Mouse (Mus musculus): ENCODE results near the gene Magi2.

Magi2 gene

DNA sequence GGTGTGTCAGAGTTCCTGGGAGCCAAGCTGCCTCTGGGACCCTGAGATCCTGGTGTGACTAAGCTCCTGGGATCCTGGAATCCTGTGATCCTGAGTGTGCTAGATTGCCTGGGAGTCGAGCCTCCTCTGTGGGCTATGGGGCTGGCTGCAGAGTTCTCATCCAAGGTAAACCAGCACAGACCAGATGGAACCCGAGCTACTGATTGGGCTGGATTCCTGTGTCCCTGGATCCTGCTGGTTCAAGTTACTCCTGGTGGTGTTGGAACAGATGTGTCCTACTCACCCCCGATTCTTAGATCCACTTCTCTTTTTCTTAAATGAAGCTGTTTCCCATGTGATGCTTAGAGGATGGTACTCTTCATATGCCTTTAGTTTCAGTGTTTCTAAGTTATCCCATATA lies 1371.4 kb downstream of the Magi2 start:
- CTCF ChIA-PET = interaction anchor here in 2 of 4 experiments (0.5 to 0.6 kb wide), 2 partner anchors 52 to 282 kb away, joined by 3 to 9 read pairs; no protein-coding TSS in a partner anchor
- POLR2A ChIA-PET = interaction anchor here in 2 of 4 experiments (0.6 to 0.7 kb wide), 2 partner anchors 30 to 151 kb away, joined by 3 read pairs; no protein-coding TSS in a partner anchor

DNA sequence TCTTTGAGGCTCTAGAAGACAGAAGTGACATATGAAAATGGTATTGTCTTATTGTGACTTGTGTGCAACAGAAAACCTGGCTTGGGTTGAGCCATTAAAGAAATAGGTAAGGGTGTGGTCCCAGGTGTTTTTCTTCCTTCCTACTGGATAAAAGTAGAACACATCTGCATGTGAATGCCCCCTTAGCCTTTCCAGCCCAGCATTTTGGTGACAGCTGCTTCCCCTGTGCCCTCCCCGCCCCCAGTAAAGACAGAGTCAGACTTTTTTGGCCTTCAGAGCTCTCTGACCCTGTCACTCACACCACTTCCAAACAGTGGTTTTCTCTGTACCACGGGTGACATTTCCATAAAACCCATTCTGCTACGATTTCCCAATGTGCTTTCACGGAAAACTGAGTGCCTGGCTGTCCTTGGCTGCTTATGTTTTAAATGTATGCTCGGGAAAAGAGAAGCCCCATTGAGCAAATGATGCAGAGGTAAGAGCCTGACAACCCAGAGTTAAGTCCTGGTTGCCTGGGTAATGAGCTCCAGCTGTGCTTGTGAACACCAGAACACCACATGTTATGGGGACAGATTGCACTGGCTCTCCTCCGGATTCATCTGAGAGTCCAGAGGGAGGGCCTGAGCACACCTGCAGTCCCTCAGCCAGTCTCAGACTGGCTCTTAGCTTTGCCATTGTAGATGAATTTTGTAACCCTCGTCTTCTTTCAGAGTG lies 1377.1 kb downstream of the Magi2 start:
- POLR2A ChIA-PET = interaction anchor here in 2 of 4 experiments (0.6 to 2.3 kb wide), 8 partner anchors 20 to 348 kb away, joined by 3 to 5 read pairs (median 3); no protein-coding TSS in a partner anchor
- CTCF ChIA-PET = no interaction called here

DNA sequence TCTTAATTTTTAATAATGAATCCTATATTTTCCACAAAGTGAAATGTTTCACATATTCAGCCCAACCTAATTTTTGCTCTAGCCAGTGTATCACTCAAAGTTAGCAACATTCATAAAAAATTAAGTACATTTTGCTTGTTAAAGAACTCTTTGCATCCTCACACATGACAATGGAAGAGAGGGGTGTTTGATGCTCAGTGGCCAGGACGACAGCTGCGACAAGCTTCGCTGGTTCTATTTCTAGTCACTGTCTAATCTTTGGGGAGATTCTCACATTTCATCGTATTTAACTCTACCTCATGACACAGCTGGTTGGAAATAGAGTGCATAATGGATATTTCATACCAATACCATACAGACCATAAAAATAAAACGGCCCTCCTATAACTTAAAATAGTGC lies 1379.7 kb downstream of the Magi2 start:
- ChIA-PET CTCF (no interaction called here), POLR2A (no interaction called here)

DNA sequence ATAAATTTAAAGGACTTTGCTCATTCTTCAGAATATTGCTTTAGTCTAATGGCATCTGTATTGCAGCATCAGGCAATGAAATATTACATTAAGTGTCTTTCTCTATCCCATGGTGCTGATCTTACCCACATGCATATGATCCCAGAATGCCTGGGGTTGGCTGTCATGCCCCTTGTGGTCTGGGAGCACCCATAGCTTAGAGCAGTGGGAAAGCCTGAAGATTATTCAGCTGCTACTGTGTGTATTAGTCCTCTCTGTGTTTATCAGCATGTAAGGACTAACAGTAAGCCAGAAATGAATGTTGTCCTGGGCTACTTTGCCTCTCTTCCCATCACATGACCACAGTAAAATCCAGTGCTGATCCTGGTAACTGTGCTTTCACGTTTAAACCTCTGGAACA lies 1380.7 kb downstream of the Magi2 start:
- CTCF ChIA-PET = interaction anchor here in 1 of 4 experiments (0.6 kb wide), 1 partner anchor 952 kb away, joined by 11 read pairs; no protein-coding TSS in a partner anchor
- POLR2A ChIA-PET = no interaction called here

DNA sequence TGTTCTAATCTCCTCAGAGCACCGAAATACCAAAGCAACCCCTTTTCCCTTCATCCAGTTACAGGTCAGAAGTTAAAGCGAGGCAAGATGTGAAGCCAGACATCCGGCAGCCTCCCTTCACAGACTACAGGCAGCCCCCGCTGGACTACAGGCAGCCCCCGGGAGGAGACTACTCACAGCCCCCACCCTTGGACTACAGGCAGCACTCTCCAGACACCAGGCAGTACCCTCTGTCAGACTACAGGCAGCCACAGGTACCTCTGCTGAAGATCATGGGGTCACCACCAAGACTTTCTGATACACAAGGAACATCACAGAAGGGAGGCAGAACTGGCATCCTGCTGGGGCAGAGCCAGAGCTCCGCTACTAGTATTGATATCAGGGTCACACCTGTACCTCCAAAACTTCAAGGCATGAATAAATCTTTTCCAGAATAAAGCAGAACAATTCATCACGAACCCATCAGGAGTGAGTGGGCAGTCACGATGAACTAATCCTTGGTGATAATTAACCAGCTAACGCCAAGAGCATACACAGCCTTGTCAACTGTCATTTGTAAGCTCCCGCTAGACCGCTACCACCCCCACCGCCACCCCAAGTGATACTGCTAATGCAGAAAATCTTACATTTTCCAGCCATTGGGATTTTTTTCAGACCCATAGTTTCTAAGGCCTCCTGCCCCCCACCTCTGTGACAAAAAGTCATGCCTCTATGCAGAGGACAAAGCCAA lies 1382.5 kb downstream of the Magi2 start:
- ChIA-PET CTCF (no interaction called here), POLR2A (no interaction called here)

DNA sequence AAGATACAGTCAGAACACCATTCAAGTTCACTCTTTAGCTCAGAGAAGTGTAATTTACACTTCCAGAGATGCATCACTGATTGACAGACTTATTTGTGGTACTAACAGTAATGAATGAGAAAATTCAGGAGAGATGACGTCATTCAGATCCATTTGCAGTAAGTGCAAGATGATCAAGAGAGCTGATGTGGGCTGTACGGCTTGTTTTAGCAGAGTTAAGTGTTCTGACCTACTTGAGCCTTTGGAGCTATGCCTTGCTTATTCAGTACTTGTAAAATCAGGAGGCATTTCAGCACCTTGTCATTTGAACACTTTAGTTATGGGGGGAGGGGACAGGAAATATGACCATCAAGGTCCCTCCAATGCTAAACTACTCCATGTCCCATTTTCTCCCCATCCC lies 1383.8 kb downstream of the Magi2 start:
- ChIA-PET CTCF (no interaction called here), POLR2A (no interaction called here)

DNA sequence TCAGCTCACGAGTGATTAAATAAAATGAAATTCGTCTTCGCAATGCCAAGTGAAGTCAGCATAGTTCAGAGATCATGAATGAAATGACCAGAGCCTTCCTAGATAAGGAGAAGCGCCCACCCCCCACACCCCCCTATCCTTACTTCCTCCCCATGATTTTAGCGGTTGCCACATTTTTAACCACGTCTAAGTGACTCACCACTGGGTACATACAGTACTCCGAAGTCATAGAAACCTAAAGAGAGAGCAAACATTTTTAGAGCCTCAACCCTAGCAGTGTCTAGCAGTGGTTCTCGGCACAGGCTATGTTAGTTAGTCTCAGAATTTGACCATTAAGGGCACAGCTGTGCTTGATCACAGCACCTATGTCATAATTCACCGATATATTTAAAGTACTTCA lies 1385.8 kb downstream of the Magi2 start:
- POLR2A ChIA-PET = no interaction called here

DNA sequence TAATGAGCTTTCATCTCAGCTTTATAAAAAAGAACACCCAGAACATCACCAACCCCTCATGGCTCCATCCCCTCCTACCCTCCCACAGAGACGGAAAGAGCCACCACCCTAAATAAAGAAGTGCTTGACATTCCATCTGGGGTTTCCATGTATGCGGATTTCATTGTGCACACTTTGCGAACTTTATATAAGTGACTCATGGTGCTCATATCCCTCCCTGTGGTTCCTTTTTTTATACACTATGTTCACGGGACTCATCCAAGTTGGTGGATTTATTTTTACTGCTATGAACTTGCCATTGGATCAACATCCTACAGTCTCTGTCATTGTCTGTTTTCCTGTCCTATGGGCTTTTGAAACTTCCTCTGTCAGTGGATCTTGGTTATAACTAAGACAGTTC lies 1388.1 kb downstream of the Magi2 start:
- POLR2A ChIA-PET = no interaction called here
- CTCF ChIA-PET = no interaction called here

More for the DNA sequence above, 1385.8 kb downstream of the Magi2 start:
- CTCF ChIA-PET = no interaction called here

DNA sequence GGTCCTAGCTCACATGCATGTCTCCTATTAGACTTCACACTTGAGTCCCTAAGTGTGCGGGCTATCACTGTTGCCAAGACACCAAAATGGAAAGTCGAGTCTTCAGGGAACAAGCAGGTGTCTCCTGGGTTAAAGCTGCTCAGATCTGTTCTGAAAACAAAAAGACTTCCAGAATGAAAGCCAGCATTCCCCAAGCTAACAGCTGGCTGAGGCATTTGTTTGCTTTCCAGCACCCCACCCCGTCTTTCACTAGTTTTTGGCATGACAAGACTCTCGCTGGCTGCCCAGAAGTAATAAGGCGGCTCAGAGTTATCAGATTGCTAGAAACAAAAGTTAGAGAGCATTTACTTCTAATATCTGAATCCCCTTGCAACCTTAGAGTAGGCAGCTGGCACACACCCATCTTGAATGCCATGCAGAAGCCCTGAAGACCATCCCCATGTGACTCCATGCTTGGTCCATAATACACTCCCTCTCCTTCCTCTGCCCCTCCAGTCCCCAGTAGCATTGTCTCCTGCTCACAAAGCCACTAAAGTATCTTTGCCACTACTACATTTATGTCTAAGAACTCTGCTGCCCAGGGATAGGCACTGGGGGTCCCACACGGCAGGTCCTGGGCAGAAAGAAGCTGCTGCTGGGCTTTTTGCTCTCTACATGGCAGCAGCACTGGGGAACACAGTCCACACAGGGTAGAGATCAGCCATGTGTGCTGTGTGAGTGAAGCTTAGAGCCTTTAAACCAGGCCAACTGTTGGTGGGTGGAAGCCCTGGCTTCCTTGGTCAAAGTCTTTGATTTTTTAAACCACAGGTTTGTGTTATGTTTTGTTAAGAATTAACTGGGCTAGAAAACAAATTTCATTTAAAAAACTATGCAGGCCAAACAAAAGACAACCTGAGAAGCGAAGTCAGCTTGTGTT lies 1394.0 kb downstream of the Magi2 start:
- CTCF ChIA-PET = interaction anchor here in 1 of 4 experiments (0.9 kb wide), 1 partner anchor 352 kb away, joined by 3 read pairs; no protein-coding TSS in a partner anchor
- POLR2A ChIA-PET = no interaction called here

DNA sequence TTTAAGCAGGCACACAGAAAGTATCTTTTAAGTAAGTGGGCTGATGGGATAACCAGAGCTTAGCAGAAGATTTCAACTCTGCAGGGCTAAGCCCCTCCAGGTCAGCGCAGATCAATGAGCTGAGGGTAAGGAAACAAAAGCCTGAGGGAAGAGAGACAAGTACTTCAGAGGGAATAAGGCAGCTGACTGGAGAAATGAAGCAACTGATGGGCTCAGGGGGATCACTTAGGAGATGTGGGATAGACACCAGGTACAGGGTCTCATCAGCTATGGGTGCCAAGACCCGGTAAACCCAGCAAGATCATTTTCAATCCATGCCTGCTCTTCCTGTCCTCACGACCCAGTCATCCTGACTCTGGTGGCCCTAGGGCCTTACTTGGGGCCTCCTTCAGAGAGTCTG lies 1395.6 kb downstream of the Magi2 start:
- CTCF ChIA-PET = interaction anchor here in 1 of 4 experiments (0.5 kb wide), 1 partner anchor 996 kb away, joined by 3 read pairs; no protein-coding TSS in a partner anchor
- POLR2A ChIA-PET = no interaction called here

DNA sequence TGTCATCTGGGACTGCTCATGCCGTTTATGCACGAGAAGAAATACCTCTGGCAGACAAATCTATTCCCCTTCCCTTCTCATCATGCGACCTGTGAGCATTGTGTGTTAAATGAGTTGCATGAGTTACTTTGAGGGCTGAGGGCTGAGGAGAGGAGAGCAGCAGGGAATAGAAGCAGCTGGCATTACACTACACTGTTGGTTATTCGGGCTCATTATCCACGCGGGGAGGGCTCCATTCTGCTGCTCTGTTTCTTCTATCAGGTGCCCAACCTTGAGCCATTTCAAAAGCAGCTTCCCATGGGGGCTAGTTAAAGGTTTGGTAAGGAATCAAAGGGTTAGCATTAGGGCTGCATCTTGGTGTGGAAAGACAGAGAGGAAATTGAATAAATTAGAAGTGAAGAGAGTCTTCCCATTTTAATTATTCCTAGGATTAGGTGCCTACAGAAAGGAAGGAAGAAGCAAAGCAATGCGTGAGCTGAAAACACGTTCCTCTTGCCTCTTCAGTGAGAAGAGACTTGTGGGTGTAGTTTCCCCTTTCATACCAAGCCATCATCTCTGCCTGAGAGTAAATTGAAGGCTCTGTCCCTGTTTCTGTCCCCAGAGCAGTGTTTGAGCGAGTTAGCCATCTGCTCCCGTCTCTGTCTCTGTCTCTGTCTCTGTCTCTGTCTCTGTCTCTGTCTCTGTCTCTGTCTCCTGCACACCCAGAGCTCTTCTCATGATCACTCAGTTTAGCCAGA lies 1396.2 kb downstream of the Magi2 start:
- CTCF ChIA-PET = interaction anchor here in 1 of 4 experiments (0.5 kb wide), 1 partner anchor 997 kb away, joined by 3 read pairs; no protein-coding TSS in a partner anchor
- POLR2A ChIA-PET = no interaction called here

DNA sequence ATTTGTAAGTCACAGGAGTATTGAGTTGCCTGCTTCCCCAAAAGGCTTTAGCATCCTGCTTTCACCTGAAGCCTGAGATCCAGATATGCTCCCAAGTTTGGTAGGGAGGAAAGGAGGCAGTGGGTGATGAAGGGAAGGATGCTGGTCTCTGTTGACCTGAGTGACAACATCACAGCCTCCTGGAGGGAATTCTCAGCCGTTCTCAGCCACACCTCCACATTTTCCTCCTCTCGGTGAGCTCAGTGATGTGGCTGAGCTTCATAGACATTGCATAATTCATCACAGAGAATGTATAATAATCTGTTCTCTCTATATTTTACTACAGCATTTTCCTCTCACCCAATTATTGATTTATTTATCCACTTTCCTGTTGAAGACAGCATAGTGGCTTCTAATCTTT lies 1398.3 kb downstream of the Magi2 start:
- POLR2A ChIA-PET = no interaction called here
- CTCF ChIA-PET = no interaction called here

DNA sequence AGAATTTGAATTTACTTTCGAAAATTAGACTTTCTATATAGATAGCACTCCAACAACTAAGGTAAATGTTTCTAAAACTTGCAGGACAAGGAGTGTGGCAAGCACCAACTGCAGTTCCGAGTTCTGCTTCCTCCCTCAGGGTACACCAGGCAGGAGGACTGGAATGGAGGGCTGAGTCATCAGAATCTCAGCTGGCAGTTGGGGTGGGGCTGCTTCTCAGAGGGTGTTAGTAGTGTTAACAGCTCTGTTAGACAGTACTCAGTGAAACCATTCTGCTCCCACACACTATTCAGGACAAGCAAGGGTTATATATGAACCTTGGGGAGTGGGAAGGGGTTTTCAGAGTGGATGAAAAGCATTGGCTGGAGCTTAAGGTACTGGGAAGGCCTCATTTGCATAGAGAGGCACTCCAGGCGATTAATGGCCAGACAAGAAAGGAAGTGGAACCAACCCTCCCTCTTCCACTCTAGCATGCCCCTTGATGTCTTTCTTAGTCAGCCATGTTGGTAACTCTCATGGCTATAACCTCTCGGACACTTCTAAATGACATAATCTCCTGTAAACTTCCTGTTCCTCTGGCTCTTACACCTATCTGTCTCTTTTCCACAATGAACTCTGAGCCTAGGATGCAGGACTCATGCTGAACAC lies 1402.2 kb downstream of the Magi2 start:
- POLR2A ChIA-PET = interaction anchor here in 1 of 4 experiments (0.8 kb wide), 1 partner anchor 73 kb away, joined by 3 read pairs; no protein-coding TSS in a partner anchor
- CTCF ChIA-PET = no interaction called here

DNA sequence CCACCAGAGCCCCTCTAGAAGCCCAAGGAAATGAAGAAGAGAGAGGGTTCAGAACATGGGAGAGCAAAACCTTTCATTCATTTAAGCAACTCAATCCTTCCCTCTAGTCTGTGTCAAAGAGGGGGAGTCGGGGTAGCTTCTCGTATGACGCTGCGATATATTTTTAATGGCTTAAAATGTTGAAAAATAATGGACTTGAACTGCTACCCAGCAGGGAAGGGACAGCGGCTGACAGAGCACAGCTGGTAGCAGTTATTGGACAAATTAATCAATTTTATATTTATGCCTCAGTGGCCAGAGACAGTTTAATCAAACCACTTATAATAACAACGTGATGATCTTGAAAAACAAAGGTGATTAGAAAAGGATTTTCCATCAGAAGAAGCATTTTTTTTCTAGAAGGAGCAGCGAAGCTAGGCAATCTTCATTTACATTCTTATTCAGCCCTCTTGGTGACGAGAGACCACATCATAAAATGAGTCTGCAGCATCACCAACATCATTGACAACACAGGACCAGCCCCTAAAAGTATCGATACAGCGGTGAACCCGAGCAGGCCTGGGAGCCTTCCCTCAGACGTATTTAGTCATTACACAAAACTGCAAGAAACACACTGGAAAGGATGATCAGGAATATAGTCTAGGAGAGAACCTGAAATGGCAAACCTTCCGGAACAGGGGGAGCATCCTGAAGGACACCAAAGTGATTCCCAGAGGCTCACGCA lies 1407.4 kb downstream of the Magi2 start:
- ChIA-PET CTCF (no interaction called here), POLR2A (no interaction called here)

DNA sequence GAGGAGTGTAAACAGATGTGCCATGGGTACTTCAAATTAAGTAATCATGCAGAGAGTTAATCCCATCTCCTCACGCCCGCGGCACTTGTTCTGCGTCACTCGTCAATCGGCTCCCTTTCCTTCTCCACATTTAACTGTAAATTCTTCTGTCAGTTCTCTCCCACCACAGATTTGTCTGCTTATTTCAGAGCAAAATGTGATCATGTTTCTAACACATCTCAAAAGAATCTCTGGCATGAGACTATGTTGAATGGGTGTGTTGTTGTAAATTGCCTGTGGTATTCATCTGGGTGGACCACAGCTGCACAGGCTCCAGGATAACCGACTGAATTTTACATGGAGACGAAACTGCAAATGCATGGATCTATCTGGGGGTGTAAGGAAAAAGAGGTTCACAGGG lies 1408.0 kb downstream of the Magi2 start:
- POLR2A ChIA-PET = no interaction called here
- CTCF ChIA-PET = interaction anchor here in 1 of 4 experiments (0.6 kb wide), 1 partner anchor 102 kb away, joined by 5 read pairs; no protein-coding TSS in a partner anchor

DNA sequence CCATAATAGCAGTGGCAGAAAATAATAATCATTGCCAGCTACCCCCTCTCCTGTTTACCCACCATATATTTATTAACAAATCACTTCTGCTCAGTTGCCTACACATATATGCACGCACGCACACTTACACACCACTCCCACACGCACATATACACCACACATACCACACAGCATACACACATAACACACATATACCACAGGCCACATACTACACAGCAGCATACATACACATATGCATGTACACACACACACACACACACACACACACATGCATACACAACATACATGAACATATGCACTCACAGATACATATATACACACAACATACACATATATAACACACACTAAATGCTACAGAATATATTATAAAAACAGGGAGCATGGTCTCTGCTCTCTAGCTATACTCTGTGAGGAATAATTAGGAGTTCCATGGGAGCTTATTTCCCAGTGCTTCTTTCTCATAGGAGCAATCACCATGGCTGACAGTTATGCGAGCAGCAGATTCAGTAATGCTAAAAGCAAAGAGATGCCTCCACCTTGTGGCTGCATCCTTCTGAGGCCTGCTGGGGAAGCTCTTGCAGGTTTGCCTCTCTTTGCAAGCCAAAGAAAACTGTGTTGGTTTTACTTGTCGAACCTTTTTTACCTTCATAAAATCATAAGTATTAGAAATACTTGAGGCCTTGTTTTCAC lies 1410.6 kb downstream of the Magi2 start:
- ChIA-PET POLR2A (no interaction called here), CTCF (no interaction called here)

DNA sequence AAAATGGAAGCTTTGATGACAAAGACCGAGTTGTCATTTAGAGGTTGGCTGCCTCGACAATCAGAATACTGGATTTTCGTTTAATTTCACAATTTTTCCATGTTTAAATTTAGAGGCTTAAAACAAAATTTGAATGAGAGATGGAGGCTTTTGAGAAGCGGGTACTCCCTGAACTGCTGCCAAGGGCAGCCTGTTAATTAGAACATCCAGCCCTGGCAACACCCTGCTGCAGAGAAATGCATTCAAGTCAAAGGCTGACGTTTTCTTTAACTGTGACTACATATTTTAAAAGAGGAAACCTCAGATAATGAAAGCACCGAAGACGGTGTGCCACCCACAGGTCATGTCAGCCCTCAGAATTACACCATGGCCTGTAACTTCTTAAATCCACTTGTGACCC lies 1415.4 kb downstream of the Magi2 start:
- ChIA-PET POLR2A (interaction anchor here in 1 of 4 experiments (0.6 kb wide), 1 partner anchor 1045 kb away, joined by 3 read pairs; no protein-coding TSS in a partner anchor), CTCF (no interaction called here)

All from embryonic stem cell, embryonic (primary cell).